Mouse (Mus musculus) cerebellum, adult 11 months (tissue): ENCODE data around the gene Gss.
"Not testable (repeated sequence)": the region's sequence is repeated elsewhere in the genome, so short reads cannot be mapped to it uniquely, and the experiment has no call there.

Experiments
- DNase-seq: peaks from one replicate; pipeline ENCODE4 v3.0.0; 2022

Gene Gss

GRCm38 (mm10) chr2:155569223-155569807 is 23.3 kb downstream of the Gss start:
- DNase-seq, result no peak

- DNase-seq, result no peak
Measured at GRCm38 (mm10) chr2:155567751-155568150, 24.9 kb downstream of the Gss start.

- DNase-seq, result no peak
Measured at GRCm38 (mm10) chr2:155562934-155563333, 29.7 kb downstream of the Gss start.

GRCm38 (mm10) chr2:155562209-155562608 is 30.4 kb downstream of the Gss start:
- DNase-seq, result no peak

GRCm38 (mm10) chr2:155554426-155554985 is 38.1 kb downstream of the Gss start:
- no peak for DNase-seq

- DNase-seq, result no peak
Measured at GRCm38 (mm10) chr2:155552949-155553354, 39.7 kb downstream of the Gss start.

- DNase-seq, result no peak
Measured at GRCm38 (mm10) chr2:155552336-155552735, 40.3 kb downstream of the Gss start.

GRCm38 (mm10) chr2:155546955-155547354 is 45.7 kb downstream of the Gss start:
- DNase-seq, result no peak

GRCm38 (mm10) chr2:155540822-155541458 is 51.7 kb downstream of the Gss start:
- peak; percentile 35 for DNase-seq

GRCm38 (mm10) chr2:155539696-155540095 is 52.9 kb downstream of the Gss start:
- no peak for DNase-seq

GRCm38 (mm10) chr2:155538463-155539057 is 54.0 kb downstream of the Gss start:
- not testable (repeated sequence) for DNase-seq

GRCm38 (mm10) chr2:155537761-155538462 is 54.7 kb downstream of the Gss start:
- no peak for DNase-seq

- DNase-seq, result no peak
Measured at GRCm38 (mm10) chr2:155536292-155536691, 56.3 kb downstream of the Gss start.

- no peak for DNase-seq
Measured at GRCm38 (mm10) chr2:155527367-155527766, 65.2 kb downstream of the Gss start.

GRCm38 (mm10) chr2:155524378-155524777 is 68.2 kb downstream of the Gss start:
- DNase-seq, result no peak

- no peak for DNase-seq
Measured at GRCm38 (mm10) chr2:155523706-155524105, 68.9 kb downstream of the Gss start.

GRCm38 (mm10) chr2:155518531-155519270 is 73.9 kb downstream of the Gss start:
- DNase-seq, result no peak

- peak; percentile 100 for DNase-seq
Measured at GRCm38 (mm10) chr2:155517455-155518423, 74.9 kb downstream of the Gss start, which contains the start of the genes Acss2 and Ggt7. TSS of gene Acss2 (plus strand) at chr2:155517948. TSS of gene Ggt7 (minus strand) at chr2:155518237.

GRCm38 (mm10) chr2:155515941-155516340 is 76.7 kb downstream of the Gss start:
- peak; percentile 67 for DNase-seq

GRCm38 (mm10) chr2:155514666-155515065 is 77.9 kb downstream of the Gss start:
- peak; percentile 90 for DNase-seq

GRCm38 (mm10) chr2:155513543-155513942 is 79.1 kb downstream of the Gss start:
- no peak for DNase-seq
